Mouse (Mus musculus): ENCODE data around the gene Fam57b. TPM values are rescaled to one million over a fixed set of nuclear protein-coding genes. Genes with fewer than 3 reads are reported as not detected.

Fam57b gene
- total and polyA plus RNA-seq, 2 experiments from 2014 or later, result 0.99 to 2.6 TPM

- DNase-seq (ENCODE audit: low spot score), result no peak
- TF ChIP-seq CTCF (IDR thresholded peaks at IDR 0.05; ENCODE audit: low read depth) (no peak), EP300 (IDR thresholded peaks at IDR 0.05; ENCODE audit: low read depth) (no peak)
- H3K4me2 ChIP-seq (ENCODE audit: low read depth, low read length), result peak overlapping the region; percentile 67
- H3K4me1 ChIP-seq (ENCODE audit: control insufficient read depth, insufficient read depth), result no peaks in the 10 kb centered on the region
- peaks cover 11% of the 10 kb centered on the region for H3K36me3 ChIP-seq (replicated peaks; ENCODE audit: control insufficient read depth, insufficient read depth, low read length)
- peak overlapping the region; percentile 44 for H3K4me3 ChIP-seq (ENCODE audit: low read depth, low read length)
- H3K9ac ChIP-seq (replicated peaks; ENCODE audit: low read depth, low read length), result no peak overlapping the region
- H3K9me3 ChIP-seq (replicated peaks; ENCODE audit: control insufficient read depth, low read length), result no peaks in the 10 kb centered on the region
- no peak overlapping the region for H3K27ac ChIP-seq (ENCODE audit: low read depth)
- 1% methylated on average over 71 of the region's 74 CpGs for WGBS
- no peak for ATAC-seq (ENCODE audit: insufficient read depth, low read depth)
- H3K27me3 ChIP-seq (ENCODE audit: control insufficient read depth, insufficient read depth, low read length), result peaks cover 49% of the 10 kb centered on the region
Measured at GRCm38 (mm10) chr7:126847421-126848398, 50.2 kb downstream of the Fam57b start.

GRCm38 (mm10) chr7:126848794-126849193, 51.3 kb downstream of the Fam57b start:
- H3K27ac ChIP-seq (ENCODE audit: low read depth), result no peak overlapping the region
- ATAC-seq (ENCODE audit: insufficient read depth, low read depth), result no peak
- TF ChIP-seq CTCF (IDR thresholded peaks at IDR 0.05; ENCODE audit: low read depth) (no peak), EP300 (IDR thresholded peaks at IDR 0.05; ENCODE audit: low read depth) (no peak)
- no peak overlapping the region for H3K4me2 ChIP-seq (ENCODE audit: low read depth, low read length)
- no peak overlapping the region for H3K9ac ChIP-seq (replicated peaks; ENCODE audit: low read depth, low read length)
- WGBS, result 26% methylated on average over 10 of the region's 10 CpGs
- no peaks in the 10 kb centered on the region for H3K4me1 ChIP-seq (ENCODE audit: control insufficient read depth, insufficient read depth)
- DNase-seq (ENCODE audit: low spot score), result no peak
- peaks cover 22% of the 10 kb centered on the region for H3K36me3 ChIP-seq (replicated peaks; ENCODE audit: control insufficient read depth, insufficient read depth, low read length)
- no peak overlapping the region for H3K4me3 ChIP-seq (ENCODE audit: low read depth, low read length)
- H3K27me3 ChIP-seq (ENCODE audit: control insufficient read depth, insufficient read depth, low read length), result peaks cover 49% of the 10 kb centered on the region
- H3K9me3 ChIP-seq (replicated peaks; ENCODE audit: control insufficient read depth, low read length), result no peaks in the 10 kb centered on the region

GRCm38 (mm10) chr7:126850161-126850560, 52.7 kb downstream of the Fam57b start:
- WGBS, result 54% methylated on average over 6 of the region's 6 CpGs
- TF ChIP-seq CTCF (IDR thresholded peaks at IDR 0.05; ENCODE audit: low read depth), result no peak
- no peak for TF ChIP-seq EP300 (IDR thresholded peaks at IDR 0.05; ENCODE audit: low read depth)
- DNase-seq (ENCODE audit: low spot score) (no peak), ATAC-seq (ENCODE audit: insufficient read depth, low read depth) (no peak)
- H3K4me1 ChIP-seq (ENCODE audit: control insufficient read depth, insufficient read depth), result no peaks in the 10 kb centered on the region
- no peak overlapping the region for H3K9ac ChIP-seq (replicated peaks; ENCODE audit: low read depth, low read length)
- H3K27ac ChIP-seq (ENCODE audit: low read depth), result no peak overlapping the region
- no peaks in the 10 kb centered on the region for H3K9me3 ChIP-seq (replicated peaks; ENCODE audit: control insufficient read depth, low read length)
- no peak overlapping the region for H3K4me2 ChIP-seq (ENCODE audit: low read depth, low read length)
- H3K36me3 ChIP-seq (replicated peaks; ENCODE audit: control insufficient read depth, insufficient read depth, low read length), result peaks cover 35% of the 10 kb centered on the region
- no peak overlapping the region for H3K4me3 ChIP-seq (ENCODE audit: low read depth, low read length)
- H3K27me3 ChIP-seq (ENCODE audit: control insufficient read depth, insufficient read depth, low read length), result peaks cover 49% of the 10 kb centered on the region

DNA sequence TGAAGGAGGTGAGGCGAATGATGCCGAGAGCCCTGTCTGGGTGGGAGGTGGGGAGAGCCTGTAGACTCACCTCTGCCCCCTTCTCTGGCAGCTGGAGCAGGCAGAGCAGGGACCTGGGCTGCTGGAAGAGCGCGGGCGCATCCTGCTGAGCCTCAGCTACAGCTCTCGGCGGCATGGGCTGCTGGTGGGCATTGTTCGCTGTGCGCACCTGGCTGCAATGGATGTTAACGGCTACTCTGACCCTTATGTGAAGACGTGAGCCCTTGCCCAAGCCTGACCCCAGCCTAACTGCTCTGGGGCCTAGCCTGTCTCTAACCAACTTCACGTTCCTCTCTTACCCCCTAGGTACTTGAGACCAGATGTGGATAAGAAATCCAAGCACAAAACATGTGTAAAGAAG, 53.7 kb downstream of the Fam57b start:
- DNase-seq (ENCODE audit: low spot score), result no peak
- H3K4me1 ChIP-seq (ENCODE audit: control insufficient read depth, insufficient read depth), result no peaks in the 10 kb centered on the region
- no peak overlapping the region for H3K27ac ChIP-seq (ENCODE audit: low read depth)
- no peak overlapping the region for H3K4me3 ChIP-seq (ENCODE audit: low read depth, low read length)
- H3K36me3 ChIP-seq (replicated peaks; ENCODE audit: control insufficient read depth, insufficient read depth, low read length), result peaks cover 45% of the 10 kb centered on the region
- 52% methylated on average over 12 of the region's 12 CpGs for WGBS
- TF ChIP-seq EP300 (IDR thresholded peaks at IDR 0.05; ENCODE audit: low read depth) (no peak), CTCF (IDR thresholded peaks at IDR 0.05; ENCODE audit: low read depth) (no peak)
- peaks cover 41% of the 10 kb centered on the region for H3K27me3 ChIP-seq (ENCODE audit: control insufficient read depth, insufficient read depth, low read length)
- no peak overlapping the region for H3K4me2 ChIP-seq (ENCODE audit: low read depth, low read length)
- H3K9me3 ChIP-seq (replicated peaks; ENCODE audit: control insufficient read depth, low read length), result no peaks in the 10 kb centered on the region
- ATAC-seq (ENCODE audit: insufficient read depth, low read depth), result no peak
- H3K9ac ChIP-seq (replicated peaks; ENCODE audit: low read depth, low read length), result no peak overlapping the region

GRCm38 (mm10) chr7:126853454-126853853, 56.0 kb downstream of the Fam57b start:
- H3K4me1 ChIP-seq (ENCODE audit: control insufficient read depth, insufficient read depth), result no peaks in the 10 kb centered on the region
- H3K9ac ChIP-seq (replicated peaks; ENCODE audit: low read depth, low read length), result no peak overlapping the region
- peaks cover 22% of the 10 kb centered on the region for H3K27me3 ChIP-seq (ENCODE audit: control insufficient read depth, insufficient read depth, low read length)
- H3K36me3 ChIP-seq (replicated peaks; ENCODE audit: control insufficient read depth, insufficient read depth, low read length), result peaks cover 67% of the 10 kb centered on the region
- H3K4me3 ChIP-seq (ENCODE audit: low read depth, low read length), result no peak overlapping the region
- DNase-seq (ENCODE audit: low spot score), result no peak
- H3K27ac ChIP-seq (ENCODE audit: low read depth), result no peak overlapping the region
- H3K4me2 ChIP-seq (ENCODE audit: low read depth, low read length), result no peak overlapping the region
- TF ChIP-seq EP300 (IDR thresholded peaks at IDR 0.05; ENCODE audit: low read depth) (no peak), CTCF (IDR thresholded peaks at IDR 0.05; ENCODE audit: low read depth) (no peak)
- H3K9me3 ChIP-seq (replicated peaks; ENCODE audit: control insufficient read depth, low read length), result no peaks in the 10 kb centered on the region
- ATAC-seq (ENCODE audit: insufficient read depth, low read depth), result no peak
- whole genome bisulfite sequencing, result 92% methylated on average over 5 of the region's 5 CpGs

All from heart, postnatal 0 days (tissue).